Mouse (Mus musculus): ENCODE measurements around the gene C1rb. TPM values are rescaled to one million over a fixed set of nuclear protein-coding genes. Genes with fewer than 3 reads are reported as not detected.

The C1rb gene
- not detected for total RNA-seq (2023)

GRCm38 (mm10) chr6:124570026-124570425 is at the start of gene C1rb:
Gene C1rb (plus strand): TSS chr6:124570294.

GRCm38 (mm10) chr6:124542284-124542683 is 27.8 kb upstream of the C1rb start, which contains the start of gene C1s1:
Gene C1s1 (minus strand): TSS chr6:124542359.

Other genes starting within 250 kb of the C1rb start
- 77.2 TPM for gene Pex5, start 155.2 kb upstream of the C1rb start, total RNA-seq (2023)
- 143 TPM for gene Clstn3, start 105.5 kb upstream of the C1rb start, total RNA-seq (2023)
- 0.34 TPM for gene C1rl, start 77.2 kb upstream of the C1rb start, total RNA-seq (2023)
- gene C1ra, start 57.9 kb upstream of the C1rb start, total RNA-seq (2023) = not detected
- gene C1s1, start 27.9 kb upstream of the C1rb start, total RNA-seq (2023) = not detected
- gene C1s2, start 65.8 kb downstream of the C1rb start, total RNA-seq (2023) = not detected
- gene Lpcat3, start 92.7 kb downstream of the C1rb start, total RNA-seq (2023) = 56.7 TPM
- gene Emg1, start 141.9 kb downstream of the C1rb start, total RNA-seq (2023) = 154 TPM
- gene Phb2, start 142.0 kb downstream of the C1rb start, total RNA-seq (2023) = 159 TPM
- 191 TPM for gene Ptpn6, start 168.4 kb downstream of the C1rb start, total RNA-seq (2023)
- 226 TPM for gene Grcc10, start 171.1 kb downstream of the C1rb start, total RNA-seq (2023)
- 3.8 TPM for gene Gm45234, start 185.7 kb downstream of the C1rb start, total RNA-seq (2023)
- 107 TPM for gene Atn1, start 186.2 kb downstream of the C1rb start, total RNA-seq (2023)
- 1.4 TPM for gene Eno2, start 199.4 kb downstream of the C1rb start, total RNA-seq (2023)
- 10.1 TPM for gene Lrrc23, start 209.4 kb downstream of the C1rb start, total RNA-seq (2023)
- 3.6 TPM for gene Spsb2, start 238.4 kb downstream of the C1rb start, total RNA-seq (2023)
- 26.1 TPM for gene Tpi1, start 244.0 kb downstream of the C1rb start, total RNA-seq (2023)